Mouse (Mus musculus) hindbrain, embryonic 15.5 days (tissue): ENCODE results near the gene 5730522E02Rik. TPM values are rescaled to one million over a fixed set of nuclear protein-coding genes. Genes with fewer than 3 reads are reported as not detected.

Experiments
- ATAC-seq: fragments of 200-750 bp; cut with Nextera tagmentation; 2 replicates; pipeline ENCODE4 v1.8.0; 2017; ENCODE audit warnings: low read depth, moderate number of reproducible peaks, moderate TSS enrichment; ENCODE audit not compliant: low FRiP score
- H3K27ac ChIP-seq: fragments of 300-500 bp; sonication (generic); replicated peaks from 2 replicates; pipeline ENCODE4 v1.5.1; 2015; ENCODE audit warnings: mild to moderate bottlenecking, inconsistent platforms
- H3K27me3 ChIP-seq: fragments of 300-500 bp; sonication (generic); 2 replicates; pipeline ENCODE4 v1.6.1; 2015; ENCODE audit warnings: control low read depth, inconsistent platforms
- H3K36me3 ChIP-seq: fragments of 300-500 bp; sonication (generic); 2 replicates; pipeline ENCODE4 v1.6.1; 2015; ENCODE audit warnings: control low read depth, inconsistent platforms
- H3K4me1 ChIP-seq: fragments of 300-500 bp; sonication (generic); replicated peaks from 2 replicates; pipeline ENCODE4 v1.6.1; 2015; ENCODE audit warnings: control low read depth, inconsistent platforms
- H3K4me2 ChIP-seq: fragments of 300-500 bp; sonication (generic); 2 replicates; pipeline ENCODE4 v1.6.1; 2015; ENCODE audit warnings: moderate library complexity, mild to moderate bottlenecking, inconsistent platforms
- H3K4me3 ChIP-seq: fragments of 300-500 bp; sonication (generic); 2 replicates; pipeline ENCODE4 v1.5.1; 2015; ENCODE audit warnings: mild to moderate bottlenecking, inconsistent platforms
- H3K9ac ChIP-seq: fragments of 300-500 bp; sonication (generic); 2 replicates; pipeline ENCODE4 v1.6.1; 2015; ENCODE audit warnings: inconsistent platforms
- H3K9me3 ChIP-seq: fragments of 300-500 bp; sonication (generic); 2 replicates; pipeline ENCODE4 v1.6.1; 2016; ENCODE audit warnings: control low read depth, inconsistent platforms
- WGBS: fragments of 180-500 bp; shearing (Covaris S2); methylation state at CpG from one replicate; pipeline ENCODE4 v1.1.7; 2015; 5-methylcytosine and 5-hydroxymethylcytosine counted together
- polyA plus RNA-seq: library from polyadenylated mRNA; unstranded; fragments of >200 nt; fragmentation: Nextera tagmentation; extraction: Ambion mirVana; gene quantifications from 2 replicates; pipeline ENCODE4 v1.2.1, GENCODE M21; 2015

Gene 5730522E02Rik
- polyA plus RNA-seq, 1 experiment from 2014 or later, result 13.9 TPM

DNA sequence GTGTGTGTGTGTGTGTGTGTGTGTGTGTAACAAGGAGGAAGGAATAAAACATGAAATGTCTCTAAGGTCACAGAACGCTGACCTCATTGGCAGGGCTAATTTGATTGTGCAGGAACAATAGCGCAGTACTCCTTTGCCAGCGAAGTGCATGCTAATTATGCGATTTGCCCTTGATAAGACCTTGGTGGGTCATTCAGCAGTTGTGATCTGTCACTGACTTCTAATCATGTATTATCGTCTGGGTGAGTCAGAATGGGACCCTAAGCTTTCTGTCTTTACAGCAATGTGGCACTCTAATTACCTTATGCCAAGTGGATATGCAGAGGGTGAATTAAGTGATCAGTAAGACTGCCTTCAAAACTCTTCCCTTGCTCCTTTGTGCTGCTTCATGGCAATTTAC is 514.4 kb downstream of the 5730522E02Rik start:
- no peak overlapping the region for H3K4me3 ChIP-seq
- no peak for ATAC-seq
- no peaks in the 10 kb centered on the region for H3K9me3 ChIP-seq
- H3K27ac ChIP-seq, result peak overlapping the region; percentile 38; the same call in 1 of the 2 replicates
- no peaks in the 10 kb centered on the region for H3K27me3 ChIP-seq
- H3K4me2 ChIP-seq, result no peak overlapping the region
- H3K4me1 ChIP-seq, result peaks cover 9% of the 10 kb centered on the region
- 25% methylated on average over 5 of the region's 5 CpGs for WGBS
- no peak overlapping the region for H3K9ac ChIP-seq
- no peaks in the 10 kb centered on the region for H3K36me3 ChIP-seq

DNA sequence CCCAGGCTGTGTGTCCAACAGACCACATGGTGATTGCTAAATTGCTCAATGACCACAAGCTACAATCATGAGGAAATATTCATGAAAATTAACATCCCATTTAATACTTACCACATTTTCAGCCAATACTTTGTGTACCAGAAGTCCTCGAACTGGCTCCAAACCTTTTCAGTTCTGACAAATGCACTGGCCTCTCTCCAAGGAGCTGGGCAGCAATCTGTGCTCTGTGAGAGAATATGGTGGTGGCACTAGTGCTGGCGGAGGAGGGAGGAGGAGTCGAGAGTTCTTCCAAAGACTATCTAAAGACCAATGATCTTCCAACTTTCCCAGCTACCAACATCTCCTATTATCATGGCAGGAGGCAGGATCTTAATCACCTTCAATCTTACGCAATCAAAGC is 525.8 kb downstream of the 5730522E02Rik start:
- Histone ChIP-seq H3K9ac (no peak overlapping the region), H3K4me3 (no peak overlapping the region), H3K9me3 (no peaks in the 10 kb centered on the region), H3K27me3 (no peaks in the 10 kb centered on the region), H3K4me1 (no peaks in the 10 kb centered on the region), H3K27ac (no peak overlapping the region), H3K36me3 (no peaks in the 10 kb centered on the region), H3K4me2 (no peak overlapping the region)
- 83% methylated on average over 4 of the region's 4 CpGs for WGBS
- no peak for ATAC-seq

DNA sequence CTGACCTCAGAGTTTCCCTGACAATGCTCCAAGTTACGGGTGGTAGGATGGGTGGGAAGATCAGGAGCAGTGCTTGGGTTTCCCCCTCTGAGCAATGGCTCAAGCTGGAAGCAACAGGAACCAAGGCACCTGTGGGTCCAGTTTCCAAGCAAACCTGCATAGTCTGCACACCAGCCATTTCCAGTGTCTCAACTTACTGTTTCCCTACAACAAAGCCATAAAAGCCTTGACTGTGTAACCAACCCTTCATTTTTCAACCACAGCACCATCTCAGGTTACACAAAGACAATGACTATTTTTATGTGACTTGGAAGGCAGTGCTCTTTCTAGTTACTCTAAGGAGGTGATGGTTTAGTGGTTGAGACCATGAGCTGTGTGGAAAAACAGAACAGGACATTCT is 530.7 kb downstream of the 5730522E02Rik start:
- no peaks in the 10 kb centered on the region for H3K9me3 ChIP-seq
- H3K27ac ChIP-seq, result no peak overlapping the region
- no peak overlapping the region for H3K4me3 ChIP-seq
- no peaks in the 10 kb centered on the region for H3K4me1 ChIP-seq
- no peak overlapping the region for H3K4me2 ChIP-seq
- H3K36me3 ChIP-seq, result no peaks in the 10 kb centered on the region
- H3K9ac ChIP-seq, result no peak overlapping the region
- no peak for ATAC-seq
- WGBS, result 83% methylated on average over 1 of the region's 1 CpGs
- H3K27me3 ChIP-seq, result no peaks in the 10 kb centered on the region

DNA sequence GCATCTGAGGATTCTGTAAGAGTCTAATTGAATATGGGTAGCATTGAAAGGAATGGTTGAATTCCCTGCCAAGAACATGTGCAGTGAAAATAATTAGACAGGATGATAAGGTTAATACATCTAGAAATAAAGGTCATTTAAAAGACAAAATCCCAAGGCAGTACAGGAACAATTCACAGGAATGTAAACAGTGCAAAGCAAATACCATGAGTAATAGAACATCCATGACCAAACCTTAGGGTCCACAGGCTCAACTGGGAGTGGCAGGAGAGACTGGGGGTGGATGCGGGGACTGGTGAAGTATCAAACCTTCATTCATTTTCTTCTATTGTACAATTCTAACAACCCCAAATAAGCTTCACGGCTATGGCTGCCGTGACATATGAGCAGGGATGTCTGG is 536.4 kb downstream of the 5730522E02Rik start:
- no peak overlapping the region for H3K27ac ChIP-seq
- no peaks in the 10 kb centered on the region for H3K27me3 ChIP-seq
- no peaks in the 10 kb centered on the region for H3K36me3 ChIP-seq
- H3K4me2 ChIP-seq, result no peak overlapping the region
- no peak overlapping the region for H3K9ac ChIP-seq
- 71% methylated on average over 3 of the region's 3 CpGs for WGBS
- H3K4me1 ChIP-seq, result no peaks in the 10 kb centered on the region
- no peaks in the 10 kb centered on the region for H3K9me3 ChIP-seq
- no peak for ATAC-seq
- no peak overlapping the region for H3K4me3 ChIP-seq

DNA sequence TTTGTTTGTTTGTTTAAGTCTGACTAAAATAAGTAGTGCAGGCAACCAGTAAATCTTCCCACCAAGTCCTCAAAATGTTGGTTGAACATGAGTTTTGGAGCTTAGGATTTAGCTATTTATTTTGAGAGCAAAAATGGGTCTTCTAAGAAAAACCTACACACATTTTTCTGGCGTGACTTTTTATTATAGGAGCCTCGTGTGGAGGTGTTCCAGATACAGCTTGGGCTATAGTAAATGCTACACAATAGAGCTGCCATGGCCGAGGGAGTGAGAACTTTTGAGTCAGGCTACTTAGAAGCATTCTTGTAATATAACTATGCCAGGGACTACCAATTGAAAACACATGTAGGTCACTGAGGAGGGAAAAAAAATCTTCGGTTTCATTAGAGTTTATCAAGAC is 540.5 kb downstream of the 5730522E02Rik start:
- 74% methylated on average over 4 of the region's 4 CpGs for WGBS
- Histone ChIP-seq H3K4me3 (no peak overlapping the region), H3K27me3 (no peaks in the 10 kb centered on the region), H3K4me2 (no peak overlapping the region), H3K27ac (no peak overlapping the region), H3K9me3 (no peaks in the 10 kb centered on the region), H3K36me3 (no peaks in the 10 kb centered on the region), H3K9ac (no peak overlapping the region), H3K4me1 (no peaks in the 10 kb centered on the region)
- ATAC-seq, result no peak

DNA sequence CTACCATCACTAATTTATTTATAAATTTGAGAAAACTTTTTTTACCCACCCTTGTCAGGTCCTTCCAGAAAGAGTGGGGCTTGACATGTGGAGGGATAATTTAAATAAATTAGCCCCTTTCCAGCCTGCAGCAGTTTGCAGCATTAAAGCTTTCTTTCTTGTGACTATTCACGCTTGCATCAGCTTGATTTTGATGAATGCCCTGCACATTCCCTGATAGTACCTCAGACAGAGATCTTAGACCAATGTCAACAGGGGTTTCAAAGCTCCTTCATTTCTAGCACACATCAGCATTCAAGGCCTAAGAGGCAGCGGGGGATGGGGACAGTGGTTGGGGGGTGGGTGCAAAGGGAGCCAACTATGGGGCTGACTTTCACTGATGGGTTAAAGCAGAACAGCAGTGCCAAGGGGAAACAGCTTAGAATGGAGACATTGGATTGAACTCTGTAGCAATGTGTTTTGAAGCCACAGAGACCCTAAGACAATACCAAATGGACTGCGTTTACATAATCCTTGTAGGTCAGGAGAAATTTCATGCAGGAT is 545.9 kb downstream of the 5730522E02Rik start:
- ATAC-seq, result no peak
- Histone ChIP-seq H3K4me1 (no peaks in the 10 kb centered on the region), H3K27me3 (no peaks in the 10 kb centered on the region), H3K9me3 (no peaks in the 10 kb centered on the region), H3K4me3 (no peak overlapping the region), H3K27ac (no peak overlapping the region), H3K36me3 (no peaks in the 10 kb centered on the region), H3K4me2 (no peak overlapping the region), H3K9ac (no peak overlapping the region)
- WGBS, result 49% methylated on average over 3 of the region's 3 CpGs

DNA sequence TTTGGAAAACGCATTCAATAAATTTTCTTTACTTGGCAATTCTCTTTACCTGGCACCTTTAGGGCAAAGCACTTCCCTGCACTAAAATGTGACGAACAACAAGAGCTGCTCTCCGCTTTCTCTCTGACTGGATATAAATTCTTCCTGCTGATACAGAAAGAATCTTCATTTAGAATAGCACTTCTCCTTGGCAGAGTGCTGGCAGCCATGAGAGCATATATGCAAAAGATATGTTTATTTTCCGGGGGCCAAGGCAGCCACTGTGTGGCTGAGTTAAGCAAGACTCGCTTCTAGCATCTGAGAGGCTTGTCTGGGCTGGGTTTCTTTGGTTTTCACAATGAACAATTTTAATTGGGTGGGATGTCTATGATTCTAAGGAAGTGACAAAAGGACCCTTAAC is 564.3 kb downstream of the 5730522E02Rik start:
- no peak overlapping the region for H3K4me3 ChIP-seq
- H3K4me2 ChIP-seq, result no peak overlapping the region
- H3K36me3 ChIP-seq, result no peaks in the 10 kb centered on the region
- H3K4me1 ChIP-seq, result peaks cover 20% of the 10 kb centered on the region
- no peak overlapping the region for H3K9ac ChIP-seq
- ATAC-seq, result no peak
- no peaks in the 10 kb centered on the region for H3K27me3 ChIP-seq
- 71% methylated on average over 5 of the region's 5 CpGs for WGBS
- no peak overlapping the region for H3K27ac ChIP-seq
- no peaks in the 10 kb centered on the region for H3K9me3 ChIP-seq

DNA sequence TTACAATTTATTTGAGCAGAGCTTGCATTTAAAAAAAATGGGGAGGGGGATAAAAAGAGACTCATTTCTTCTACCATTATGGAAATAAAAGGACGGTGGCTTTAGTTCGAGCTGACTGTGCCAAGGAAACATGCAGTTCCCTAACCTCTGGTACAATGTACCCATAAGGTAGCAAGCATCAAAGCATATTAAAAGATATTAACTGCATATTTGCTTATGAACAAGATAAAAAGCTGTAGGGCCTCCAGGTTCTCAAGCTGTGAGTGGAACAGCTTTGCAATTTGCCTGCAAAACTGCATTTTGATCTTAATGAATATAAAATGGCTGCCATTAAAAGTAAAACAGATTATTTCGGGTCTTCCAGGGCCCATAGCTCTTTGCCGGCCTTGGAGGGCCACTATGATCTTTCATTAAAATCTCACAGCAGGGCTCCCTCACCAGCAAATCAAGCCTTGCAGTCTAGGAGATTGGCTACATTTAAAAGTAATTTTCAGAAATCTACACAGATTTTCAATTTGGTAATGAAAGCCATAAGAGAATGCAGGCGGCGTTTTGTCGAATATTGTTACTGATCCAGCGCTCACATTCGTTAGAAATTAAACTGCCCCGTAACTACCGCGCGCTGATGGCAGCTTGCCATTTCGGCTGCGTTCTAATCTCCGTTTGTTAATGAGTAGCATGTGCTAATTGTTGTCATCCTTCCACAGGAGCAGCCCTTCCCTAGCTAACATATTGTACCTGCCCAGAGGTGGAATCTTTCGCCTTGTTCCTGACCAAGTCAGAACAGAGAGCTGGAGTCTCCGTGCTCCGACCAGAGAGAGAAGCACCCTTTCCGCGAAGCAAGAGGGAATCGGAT is 565.6 kb downstream of the 5730522E02Rik start:
- Histone ChIP-seq H3K4me3 (peak overlapping the region; percentile 17), H3K36me3 (no peaks in the 10 kb centered on the region), H3K27me3 (no peaks in the 10 kb centered on the region), H3K9ac (peak overlapping the region; percentile 10; the same call in 1 of the 2 replicates), H3K4me1 (peaks cover 20% of the 10 kb centered on the region), H3K27ac (peak overlapping the region; percentile 62), H3K9me3 (no peaks in the 10 kb centered on the region), H3K4me2 (peak overlapping the region; percentile 47)
- 39% methylated on average over 22 of the region's 22 CpGs for WGBS
- ATAC-seq, result peak; percentile 66; the same call in 1 of the 2 replicates

DNA sequence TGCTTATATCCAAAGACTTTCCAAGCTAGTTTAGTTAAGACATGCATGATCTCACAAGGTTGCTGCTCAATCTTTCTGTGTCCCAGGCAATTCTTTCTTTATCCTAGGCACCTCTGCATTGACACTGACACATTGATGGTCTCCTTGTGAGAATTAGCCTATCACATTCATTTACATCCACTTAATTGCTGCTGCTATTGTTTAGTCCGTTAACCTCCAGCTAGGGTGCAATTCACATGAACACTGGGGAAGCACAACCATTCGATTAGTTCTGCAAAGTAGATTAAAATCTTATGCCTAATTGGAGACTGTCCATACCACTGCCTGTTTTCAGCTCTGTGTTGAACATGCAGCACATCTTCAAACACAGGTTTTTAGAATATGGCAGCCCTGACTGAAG is 603.7 kb downstream of the 5730522E02Rik start:
- H3K9ac ChIP-seq, result no peak overlapping the region
- 23% methylated on average over 2 of the region's 2 CpGs for WGBS
- no peaks in the 10 kb centered on the region for H3K4me1 ChIP-seq
- ATAC-seq, result no peak
- no peak overlapping the region for H3K27ac ChIP-seq
- H3K27me3 ChIP-seq, result no peaks in the 10 kb centered on the region
- H3K9me3 ChIP-seq, result no peaks in the 10 kb centered on the region
- H3K4me3 ChIP-seq, result no peak overlapping the region
- H3K4me2 ChIP-seq, result no peak overlapping the region
- no peaks in the 10 kb centered on the region for H3K36me3 ChIP-seq

DNA sequence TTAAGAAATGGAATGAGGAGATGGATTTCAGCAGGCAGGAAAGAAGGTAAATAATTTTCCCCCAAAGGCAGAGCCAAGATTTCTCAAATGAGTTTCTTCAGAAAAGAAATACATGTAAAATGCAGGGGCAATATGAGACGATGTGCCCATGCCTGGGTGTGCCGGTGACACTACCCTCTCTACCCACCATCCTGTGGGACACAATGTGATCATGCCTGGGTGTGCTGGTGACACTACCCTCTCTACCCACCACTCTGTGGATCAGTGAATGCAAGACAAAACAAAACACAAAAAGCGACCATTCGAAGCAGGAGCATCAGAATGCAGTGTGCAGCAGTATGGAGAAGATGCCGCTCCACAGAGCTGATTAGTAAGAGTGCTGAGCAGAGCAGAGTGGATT is 610.5 kb downstream of the 5730522E02Rik start:
- Histone ChIP-seq H3K9me3 (no peaks in the 10 kb centered on the region), H3K27ac (no peak overlapping the region; the same call in 1 of the 2 replicates), H3K4me3 (no peak overlapping the region), H3K27me3 (no peaks in the 10 kb centered on the region), H3K9ac (no peak overlapping the region), H3K36me3 (no peaks in the 10 kb centered on the region), H3K4me1 (0 out of 2 replicates have a peak, but pooled peaks cover 4% of the 10 kb centered on the region), H3K4me2 (no peak overlapping the region)
- WGBS, result 81% methylated on average over 5 of the region's 5 CpGs
- ATAC-seq, result no peak

DNA sequence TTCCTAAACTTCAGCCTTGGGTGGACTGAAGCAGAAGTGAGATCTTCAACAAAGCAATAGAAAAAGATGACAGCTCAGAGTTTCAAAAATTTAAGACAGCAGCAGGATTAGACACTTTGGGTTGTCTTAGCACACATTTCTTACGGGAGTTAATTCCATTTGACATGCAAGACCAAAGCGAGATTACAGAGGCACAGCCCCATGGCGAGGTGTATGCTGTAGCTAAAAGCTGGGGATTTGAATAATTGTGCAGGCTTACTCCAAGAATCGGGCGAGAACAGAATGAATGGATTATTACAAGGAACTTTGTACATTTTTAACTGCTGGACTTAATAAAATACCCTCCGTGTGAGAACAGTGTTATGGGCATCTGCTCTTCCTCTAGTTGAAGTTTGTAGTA is 615.3 kb downstream of the 5730522E02Rik start:
- Histone ChIP-seq H3K4me1 (peaks cover 9% of the 10 kb centered on the region; the same call in 1 of the 2 replicates), H3K9ac (no peak overlapping the region), H3K4me3 (no peak overlapping the region), H3K9me3 (no peaks in the 10 kb centered on the region), H3K4me2 (no peak overlapping the region), H3K27ac (no peak overlapping the region), H3K27me3 (no peaks in the 10 kb centered on the region), H3K36me3 (no peaks in the 10 kb centered on the region)
- ATAC-seq, result no peak
- 66% methylated on average over 6 of the region's 6 CpGs for WGBS

DNA sequence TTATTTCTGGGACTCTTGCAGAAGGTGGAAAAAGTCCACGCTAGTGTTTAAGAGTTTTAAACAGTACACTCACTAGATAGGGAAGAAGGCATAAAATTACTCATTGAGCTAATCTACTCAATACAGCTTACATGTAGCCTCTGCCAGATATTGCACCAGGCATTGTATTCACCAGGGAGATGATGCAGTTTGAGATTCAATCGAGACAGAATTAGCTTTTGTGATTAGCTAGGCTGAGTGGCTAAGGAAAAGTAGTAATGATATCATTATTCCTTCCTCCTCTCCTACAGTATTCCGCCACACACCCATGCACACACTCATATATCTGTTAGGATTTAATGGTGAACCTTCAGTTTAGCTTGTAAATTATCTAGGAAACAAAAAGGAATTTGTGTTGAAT is 615.8 kb downstream of the 5730522E02Rik start:
- Histone ChIP-seq H3K4me1 (peaks cover 6% of the 10 kb centered on the region; the same call in 1 of the 2 replicates), H3K4me3 (no peak overlapping the region), H3K27ac (no peak overlapping the region), H3K27me3 (no peaks in the 10 kb centered on the region), H3K4me2 (no peak overlapping the region), H3K9me3 (no peaks in the 10 kb centered on the region), H3K36me3 (no peaks in the 10 kb centered on the region), H3K9ac (no peak overlapping the region)
- ATAC-seq, result 0 out of 2 replicates have a peak, but pooled peaks have one; percentile 27
- 56% methylated on average over 3 of the region's 3 CpGs for WGBS
